Comparison of ENCODE assay signal across 15 mouse cellular contexts in genomic region chr6:126303086-126303485, GRCm38 (mm10).
DNase-seq lines count a peak whose midpoint lies in the region; ATAC-seq lines count a peak whose summit lies in the region.
"Had no signal": no experiment of that assay in that cellular context is flagged by ENCODE, and none has a peak within 500 bp of the region (broad histone marks: within the 10 kb centered on the region; RNA-seq: fewer than 3 reads in every experiment).

No protein-coding gene starts in this region.

- ATAC-seq in erythroid progenitor cell, adult 5-6 weeks (replicated peaks; ENCODE audit: low FRiP score, poor library complexity, severe bottlenecking): no peak
- ATAC-seq: forebrain, embryonic 13.5 days; forebrain, postnatal 0 days; intestine, embryonic 15.5 days had no signal

- DNase-seq in cerebellum, adult 9-10 months: peak; percentile 13
- DNase-seq in cerebellum, adult 8-10 months: no peak
- DNase-seq in layer of hippocampus, adult 11-12 months (ENCODE audit: low spot score): peak; percentile 3
- no peak for DNase-seq in layer of hippocampus, postnatal 10 days (ENCODE audit: low spot score in 2 of 2)
- peak; percentile 4 for DNase-seq in cerebellum, adult 9-11 months
- DNase-seq in cerebellum, postnatal 36 days: peak; percentile 13 to 26
- DNase-seq in adrenal gland, adult 18-20 months (ENCODE audit: low spot score in 2 of 2): no peak
- DNase-seq: adrenal gland, adult 8-10 months; adrenal gland, postnatal 36 days; forebrain, postnatal 0 days; gastrocnemius, postnatal 14 days; kidney, adult 18-20 months had no signal

Comparison
In these comparisons a context has a peak if more than half of its experiments do, and no peak if none do; other contexts are left out.
1. DNase-seq: peak in cerebellum, adult 9-10 months (single experiment), layer of hippocampus, adult 11-12 months (single experiment), cerebellum, adult 9-11 months (single experiment) and cerebellum, postnatal 36 days (2 of 2); none in cerebellum, adult 8-10 months (single experiment), layer of hippocampus, postnatal 10 days (0 of 2) and adrenal gland, adult 18-20 months (0 of 2).